Mouse (Mus musculus): ENCODE results near the gene Acvrl1. TPM values are rescaled to one million over a fixed set of nuclear protein-coding genes. Genes with fewer than 3 reads are reported as not detected.

Gene Acvrl1
- 7.5 and 9.7 TPM in 2 replicates for polyA plus RNA-seq (2015; fragmentation: Nextera tagmentation; extraction: Ambion mirVana)

GRCm38 (mm10) chr15:101128181-101129089 is at the start of gene Acvrl1:
Gene Acvrl1, plus strand, starts transcription at chr15:101128522.

GRCm38 (mm10) chr15:101115511-101116110 is 12.7 kb upstream of the Acvrl1 start, which contains the start of gene Ankrd33:
Gene Ankrd33, plus strand, starts transcription at chr15:101115755.

GRCm38 (mm10) chr15:101173421-101174211 is 45.3 kb downstream of the Acvrl1 start, which contains the start of gene Acvr1b:
Gene Acvr1b, plus strand, starts transcription at chr15:101174067.

Small RNAs within 50 kb of the gene (microRNA-seq; reads per million reads assigned to microRNA genes)
- gene Mir6962, result 1.7 reads per million

Other genes starting within 250 kb of the Acvrl1 start
- 0.14 TPM in 1 of 2 replicates, not detected in the other for gene Gm47841, start 81.1 kb upstream of the Acvrl1 start, polyA plus RNA-seq (2015; fragmentation: Nextera tagmentation; extraction: Ambion mirVana)
- 0.21 and 0.25 TPM in 2 replicates for gene Fignl2, start 50.0 kb upstream of the Acvrl1 start, polyA plus RNA-seq (2015; fragmentation: Nextera tagmentation; extraction: Ambion mirVana)
- not detected in 2 replicates for gene Ankrd33, start 12.8 kb upstream of the Acvrl1 start, polyA plus RNA-seq (2015; fragmentation: Nextera tagmentation; extraction: Ambion mirVana)
- 14.3 and 16.7 TPM in 2 replicates for gene Acvr1b, start 45.5 kb downstream of the Acvrl1 start, polyA plus RNA-seq (2015; fragmentation: Nextera tagmentation; extraction: Ambion mirVana)
- gene Grasp, start 95.7 kb downstream of the Acvrl1 start, polyA plus RNA-seq (2015; fragmentation: Nextera tagmentation; extraction: Ambion mirVana), result 2.7 and 3.2 TPM in 2 replicates
- 11.8 and 15.2 TPM in 2 replicates for gene Nr4a1, start 125.7 kb downstream of the Acvrl1 start, polyA plus RNA-seq (2015; fragmentation: Nextera tagmentation; extraction: Ambion mirVana)
- gene Atg101, start 155.8 kb downstream of the Acvrl1 start, polyA plus RNA-seq (2015; fragmentation: Nextera tagmentation; extraction: Ambion mirVana), result 63.2 and 67.3 TPM in 2 replicates
- gene 6030408B16Rik, start 164.7 kb downstream of the Acvrl1 start, polyA plus RNA-seq (2015; fragmentation: Nextera tagmentation; extraction: Ambion mirVana), result 0.26 and 0.34 TPM in 2 replicates
- gene Krt80, start 241.6 kb downstream of the Acvrl1 start, polyA plus RNA-seq (2015; fragmentation: Nextera tagmentation; extraction: Ambion mirVana), result 0.58 and 0.74 TPM in 2 replicates

Measured in neural tube, postnatal 0 days (tissue).